Mouse (Mus musculus): ENCODE data around the gene 2200002D01Rik.
A peak's percentile ranks its signal among the peaks of the same experiment; 100 is the strongest.

- TF ChIP-seq CTCF (IDR thresholded peaks at IDR 0.05; ENCODE audit: extremely low read depth, insufficient read depth, low read length) (peak; percentile 89), POLR2A (IDR thresholded peaks at IDR 0.05; ENCODE audit: extremely low read depth, insufficient read depth, low read length) (no peak)
Observed at GRCm38 (mm10) chr7:29296998-29297397, 48.7 kb upstream of the 2200002D01Rik start.
